Mouse (Mus musculus) kidney, adult 11 months (tissue): ENCODE measurements around the gene Syap1.
A peak's percentile ranks its signal among the peaks of the same experiment; 100 is the strongest.
"Not testable (repeated sequence)": the region's sequence is repeated elsewhere in the genome, so short reads cannot be mapped to it uniquely, and the experiment has no call there.

ENCODE experiments used
- DNase-seq: peaks from one replicate; pipeline ENCODE4 v3.0.0; 2022

The Syap1 gene

DNA sequence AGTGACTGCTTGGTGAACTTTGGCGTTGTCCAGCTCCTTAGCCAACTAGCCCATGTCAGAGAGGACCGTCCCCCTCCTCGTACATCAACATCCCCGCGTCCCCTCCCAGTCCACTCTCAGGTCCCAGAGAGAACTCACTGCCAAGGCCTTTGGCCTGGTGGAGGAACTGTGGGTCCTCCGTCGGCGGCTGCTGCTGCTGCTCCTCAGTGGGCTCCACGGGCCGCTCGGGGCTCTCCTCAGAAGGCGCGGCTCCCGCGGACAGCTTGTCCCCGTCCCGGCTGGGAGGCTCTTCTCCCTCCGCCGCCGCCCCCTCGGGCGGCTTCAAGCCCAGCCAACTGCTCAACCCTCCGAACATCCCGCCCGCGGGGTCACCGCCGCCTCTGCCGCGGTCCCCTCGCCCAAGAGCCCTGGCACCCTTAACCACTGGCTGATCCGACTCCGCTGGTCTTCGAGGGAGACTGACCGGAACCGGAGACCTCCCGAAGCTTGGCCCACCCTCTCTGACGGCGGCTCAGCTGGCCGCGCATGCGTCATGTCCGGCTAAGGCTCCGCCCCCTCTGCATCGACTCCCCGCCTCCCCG is at the start of gene Syap1:
TSS of gene Syap1 (minus strand) at position 517 of the 581 bp plus-strand sequence.
- DNase-seq: peak; percentile 73

- no peak for DNase-seq
Observed at GRCm38 (mm10) chrX:162931467-162931866, 43.2 kb upstream of the Syap1 start.

- DNase-seq: no peak
Observed at GRCm38 (mm10) chrX:162921487-162922125, 33.4 kb upstream of the Syap1 start.

DNA sequence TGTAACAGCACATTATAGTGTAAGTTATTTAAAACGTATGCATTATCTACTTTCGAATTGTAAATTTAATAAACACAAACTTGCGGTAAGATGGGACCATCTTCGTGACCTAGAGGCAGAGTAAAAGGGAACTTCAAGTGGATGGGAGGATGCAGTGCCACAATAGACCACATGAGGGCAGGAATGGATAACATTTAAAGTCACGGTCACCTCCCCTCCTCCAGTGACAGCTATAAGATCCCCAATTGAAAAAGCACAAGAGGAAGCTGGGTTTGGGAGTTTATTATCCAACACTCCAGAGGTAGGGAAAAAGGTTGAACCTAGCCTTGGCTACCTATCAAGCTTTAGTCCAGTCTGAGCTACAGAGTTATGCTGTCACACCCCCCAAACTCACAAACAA is 27.4 kb upstream of the Syap1 start:
- DNase-seq: peak; percentile 16

DNA sequence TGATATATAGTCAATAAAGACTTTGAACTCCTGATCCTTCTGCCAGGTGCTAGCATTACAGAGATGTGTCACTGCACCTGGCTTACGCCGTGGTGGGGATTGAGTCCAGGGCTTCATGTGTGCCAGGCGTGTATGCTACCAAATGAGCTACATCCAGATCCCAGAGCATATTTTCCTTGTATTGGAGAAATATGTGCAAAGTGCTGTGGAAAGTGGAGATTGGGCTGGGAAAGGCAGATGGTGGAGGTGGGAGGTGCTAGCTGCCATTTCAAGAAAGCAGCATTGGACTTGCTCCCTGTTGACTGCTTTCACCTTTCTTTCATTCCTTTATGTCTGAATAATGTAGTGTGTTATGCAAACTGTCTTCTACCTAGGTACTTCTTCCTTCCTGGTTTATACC is 25.4 kb upstream of the Syap1 start:
- no peak for DNase-seq

GRCm38 (mm10) chrX:162907554-162907953 is 19.3 kb upstream of the Syap1 start:
- DNase-seq: no peak

GRCm38 (mm10) chrX:162902040-162902734 is 13.9 kb upstream of the Syap1 start:
- DNase-seq: peak; percentile 57

- DNase-seq: peak; percentile 56
Observed at GRCm38 (mm10) chrX:162901371-162902039, 13.3 kb upstream of the Syap1 start.

DNA sequence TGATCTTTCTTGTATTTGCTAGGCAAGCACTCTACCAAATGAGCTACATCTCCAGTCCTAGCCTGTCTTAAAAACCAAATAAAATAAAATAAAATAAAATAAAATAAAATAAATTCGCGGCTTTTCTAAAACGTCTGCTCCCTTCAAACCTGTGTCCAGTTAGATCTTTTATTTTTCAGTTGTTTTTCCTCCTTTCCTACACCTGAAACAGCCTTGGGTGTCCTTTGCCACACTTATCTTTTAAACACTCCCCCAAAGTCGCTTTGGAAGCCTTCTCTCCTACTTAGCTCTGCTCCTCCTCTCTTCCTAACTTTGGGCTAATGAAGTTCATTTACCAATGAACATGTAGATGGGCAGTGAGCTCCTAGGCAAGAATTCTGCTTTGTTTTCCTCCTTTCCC is 12.7 kb upstream of the Syap1 start, which contains the start of gene Ctps2:
TSS of gene Ctps2 (plus strand) at position 301 of the 400 bp plus-strand sequence.
- no peak for DNase-seq

DNA sequence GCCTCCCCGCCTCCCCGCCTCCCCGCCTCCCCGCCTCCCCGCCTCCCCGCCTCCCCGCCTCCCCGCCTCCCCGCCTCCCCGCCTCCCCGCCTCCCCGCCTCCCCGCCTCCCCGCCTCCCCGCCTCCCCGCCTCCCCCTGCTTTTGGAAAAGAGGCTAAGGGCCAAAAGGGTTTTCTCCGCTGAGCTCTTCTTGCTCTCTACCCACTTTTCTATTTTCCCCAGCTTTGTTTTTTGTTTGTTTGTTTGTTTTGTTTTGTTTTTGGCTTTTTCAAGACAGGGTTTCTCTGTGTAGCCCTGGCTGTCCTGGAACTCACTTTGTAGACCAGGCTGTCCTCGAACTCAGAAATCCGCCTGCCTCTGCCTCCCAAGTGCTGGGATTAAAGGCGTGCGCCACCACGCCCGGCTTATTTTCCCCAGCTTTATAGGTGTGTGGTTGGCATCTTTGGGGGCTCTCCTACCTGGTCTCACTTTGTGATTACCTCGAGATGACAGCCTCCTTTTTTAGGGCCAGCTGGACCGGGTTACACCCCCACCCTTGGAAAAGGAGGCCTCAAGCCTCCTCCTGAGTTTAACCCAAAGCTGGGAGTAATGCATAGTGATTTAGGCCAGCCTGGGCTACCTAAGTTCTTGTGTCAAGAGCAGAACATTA is 452 bp upstream of the Syap1 start:
- not testable (repeated sequence) for DNase-seq

DNA sequence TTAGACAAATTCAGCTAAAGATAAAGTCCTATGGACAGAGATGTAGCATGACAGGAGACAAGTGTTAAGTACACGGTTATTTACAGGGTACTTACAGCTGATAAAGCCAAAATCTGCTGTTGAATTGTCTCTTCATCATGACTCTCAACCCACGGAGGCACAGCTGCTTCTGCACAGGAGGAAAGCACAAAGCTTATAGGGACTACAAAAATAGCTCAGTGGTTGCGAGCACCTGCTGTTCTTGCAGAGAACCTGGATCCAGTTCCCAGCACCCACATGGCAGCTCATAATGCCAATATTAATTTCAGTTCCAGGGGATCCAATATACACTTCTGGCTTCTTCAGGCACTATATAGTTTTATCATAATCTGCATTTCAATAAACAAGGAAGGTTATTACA is 10.0 kb downstream of the Syap1 start:
- DNase-seq: no peak

- DNase-seq: no peak
Observed at GRCm38 (mm10) chrX:162873761-162874160, 14.5 kb downstream of the Syap1 start.

- no peak for DNase-seq
Observed at GRCm38 (mm10) chrX:162871734-162872517, 16.3 kb downstream of the Syap1 start.

GRCm38 (mm10) chrX:162868294-162868965 is 19.8 kb downstream of the Syap1 start:
- no peak for DNase-seq

GRCm38 (mm10) chrX:162848682-162849081 is 39.6 kb downstream of the Syap1 start:
- DNase-seq: no peak

- DNase-seq: no peak
Observed at GRCm38 (mm10) chrX:162845531-162845930, 42.7 kb downstream of the Syap1 start.

DNA sequence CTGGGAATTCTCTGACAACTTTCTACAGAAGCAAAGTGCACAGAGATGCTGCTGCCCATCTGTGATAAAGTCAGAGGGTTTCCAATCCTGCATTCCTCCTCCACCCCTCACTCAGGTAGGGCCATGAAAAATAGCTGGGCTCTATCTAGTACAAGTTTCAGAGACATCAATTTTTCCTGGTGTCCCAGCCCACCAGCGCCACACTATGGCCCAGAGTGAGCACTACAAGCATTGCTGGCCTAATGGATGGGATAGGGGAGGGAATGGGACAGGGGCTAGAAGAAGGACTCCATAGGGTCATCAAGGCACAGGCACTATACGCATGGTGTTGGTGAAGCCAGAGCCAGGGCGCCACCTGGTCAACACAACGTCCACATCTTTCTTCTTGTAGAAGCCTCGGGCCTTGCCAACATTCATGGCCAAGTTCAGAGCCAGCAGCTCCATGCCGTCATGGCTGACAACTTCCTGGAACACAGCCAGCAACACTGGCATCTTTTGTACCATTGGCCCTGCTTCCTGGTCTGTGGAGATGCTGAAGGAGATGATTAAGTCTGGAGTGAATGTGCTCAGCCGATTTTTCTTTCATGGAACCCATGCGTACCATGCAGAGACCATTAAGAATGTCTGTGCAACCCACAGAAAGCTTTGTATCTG is 43.7 kb downstream of the Syap1 start:
- peak; percentile 31 for DNase-seq

GRCm38 (mm10) chrX:162832101-162832500 is 56.1 kb downstream of the Syap1 start:
- DNase-seq: no peak

DNA sequence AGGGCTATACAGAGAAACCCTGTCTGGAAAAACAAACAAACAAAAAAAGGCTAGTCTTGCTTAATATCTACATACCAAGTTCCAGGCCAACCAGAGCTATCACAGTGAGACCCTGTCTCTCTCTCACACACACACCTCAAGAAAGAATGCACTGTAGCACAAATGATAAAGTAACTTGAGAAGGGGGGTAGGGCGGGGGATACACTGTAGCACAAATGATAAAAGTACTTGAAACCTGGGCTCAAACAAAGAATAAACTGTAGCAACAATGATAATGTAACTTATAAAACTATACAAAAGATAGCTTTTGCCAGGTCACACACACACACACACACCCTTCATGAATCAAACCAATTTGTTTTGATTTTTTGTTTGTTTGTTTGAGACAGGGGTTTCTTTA is 56.7 kb downstream of the Syap1 start:
- DNase-seq: no peak

- DNase-seq: no peak
Observed at GRCm38 (mm10) chrX:162831036-162831435, 57.2 kb downstream of the Syap1 start.

- not testable (repeated sequence) for DNase-seq
Observed at GRCm38 (mm10) chrX:162830313-162830712, 57.9 kb downstream of the Syap1 start.
